Mouse (Mus musculus) hindbrain, postnatal 0 days (tissue): ENCODE results near the gene Cyp11a1. TPM values are rescaled to one million over a fixed set of nuclear protein-coding genes. Genes with fewer than 3 reads are reported as not detected.

ENCODE experiments used
- ATAC-seq: fragments of 200-750 bp; cut with Nextera tagmentation; 2 replicates; pipeline ENCODE4 v1.8.0; 2017; ENCODE audit warnings: mild to moderate bottlenecking, moderate TSS enrichment, moderate library complexity
- DNase-seq: peaks from one replicate; pipeline ENCODE4 v3.0.0-alpha.2; 2015; ENCODE audit warnings: low spot score
- H3K27ac ChIP-seq: fragments of 300-500 bp; sonication (generic); 2 replicates; pipeline ENCODE4 v1.5.1; 2014; ENCODE audit warnings: mild to moderate bottlenecking
- H3K27me3 ChIP-seq: fragments of 300-500 bp; sonication (generic); 2 replicates; pipeline ENCODE4 v1.6.1; 2014; ENCODE audit warnings: low read length, mixed read lengths; ENCODE audit not compliant: insufficient read depth
- H3K36me3 ChIP-seq: fragments of 300-500 bp; sonication (generic); 2 replicates; pipeline ENCODE4 v1.6.1; 2014; ENCODE audit warnings: low read length, mixed read lengths; ENCODE audit not compliant: insufficient read depth
- H3K4me1 ChIP-seq: fragments of 300-500 bp; sonication (generic); 2 replicates; pipeline ENCODE4 v1.6.1; 2014; ENCODE audit warnings: antibody characterized with exemption, low read length, mixed read lengths; ENCODE audit not compliant: insufficient read depth
- H3K4me2 ChIP-seq: fragments of 300-500 bp; sonication (generic); 2 replicates; pipeline ENCODE4 v1.6.1; 2014; ENCODE audit warnings: low read depth, mild to moderate bottlenecking, low read length, moderate library complexity, mixed read lengths
- H3K4me3 ChIP-seq: fragments of 300-500 bp; sonication (generic); 2 replicates; pipeline ENCODE4 v1.5.1; 2014; ENCODE audit warnings: low read length
- H3K9ac ChIP-seq: fragments of 300-500 bp; sonication (generic); replicated peaks from 2 replicates; pipeline ENCODE4 v1.6.1; 2014; ENCODE audit warnings: mild to moderate bottlenecking, low read length, moderate library complexity, mixed read lengths
- H3K9me3 ChIP-seq: fragments of 300-500 bp; sonication (generic); 2 replicates; pipeline ENCODE4 v1.6.1; 2016; ENCODE audit warnings: low read length, mixed read lengths
- CTCF ChIP-seq: IDR thresholded peaks from 2 replicates; pipeline ENCODE4 v1.5.1; 2016; ENCODE audit warnings: antibody characterized with exemption, control low read depth, low read depth
- WGBS: fragments of 180-500 bp; shearing (Covaris S2); extraction: QIAGEN DNeasy Blood & Tissue Kit; methylation state at CpG from one replicate; pipeline ENCODE4 v1.1.7; 2014; 5-methylcytosine and 5-hydroxymethylcytosine counted together
- polyA plus RNA-seq: library from polyadenylated mRNA; unstranded; fragments of >200 nt; fragmentation: Nextera tagmentation; extraction: Ambion mirVana; gene quantifications from 2 replicates; pipeline ENCODE4 v1.2.1, GENCODE M21; 2015
- total RNA-seq: library from RNA; depleted of rRNA; stranded (reverse); fragments of >200 nt; gene quantifications from 2 replicates; pipeline ENCODE4 v1.2.3, GENCODE M21; 2014

Gene Cyp11a1
- total and polyA plus RNA-seq, 2 experiments from 2014 or later: 1.2 to 4.3 TPM

DNA sequence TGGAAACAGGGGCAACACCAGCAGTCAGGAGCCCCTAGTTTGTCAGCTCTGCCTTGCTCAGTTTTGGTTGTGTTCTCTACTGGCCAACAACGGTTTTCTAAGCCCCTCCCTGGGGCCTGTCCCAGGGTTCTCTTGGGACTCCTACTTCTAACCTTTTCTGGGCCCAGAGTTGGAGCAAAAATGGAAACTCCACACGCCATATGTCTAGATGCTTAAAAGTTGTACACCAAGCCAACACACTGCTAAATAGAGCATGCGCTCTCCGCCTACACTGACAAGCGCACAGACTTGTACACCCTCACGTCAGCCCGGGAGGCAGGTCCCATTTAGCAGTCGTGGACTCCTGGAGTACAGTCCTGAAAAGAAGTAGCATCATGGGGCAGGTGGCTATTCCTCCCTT is 20.9 kb upstream of the Cyp11a1 start:
- H3K9me3 ChIP-seq: no peaks in the 10 kb centered on the region
- no peak overlapping the region for H3K27ac ChIP-seq
- TF ChIP-seq CTCF: no peak
- H3K4me2 ChIP-seq: no peak overlapping the region
- DNase-seq: no peak
- no peaks in the 10 kb centered on the region for H3K36me3 ChIP-seq
- H3K9ac ChIP-seq: no peak overlapping the region
- peaks cover 7% of the 10 kb centered on the region; the same call in 1 of the 2 replicates for H3K4me1 ChIP-seq
- no peak for ATAC-seq
- H3K4me3 ChIP-seq: no peak overlapping the region
- no peaks in the 10 kb centered on the region for H3K27me3 ChIP-seq
- WGBS: 88% methylated on average over 8 of the region's 8 CpGs

DNA sequence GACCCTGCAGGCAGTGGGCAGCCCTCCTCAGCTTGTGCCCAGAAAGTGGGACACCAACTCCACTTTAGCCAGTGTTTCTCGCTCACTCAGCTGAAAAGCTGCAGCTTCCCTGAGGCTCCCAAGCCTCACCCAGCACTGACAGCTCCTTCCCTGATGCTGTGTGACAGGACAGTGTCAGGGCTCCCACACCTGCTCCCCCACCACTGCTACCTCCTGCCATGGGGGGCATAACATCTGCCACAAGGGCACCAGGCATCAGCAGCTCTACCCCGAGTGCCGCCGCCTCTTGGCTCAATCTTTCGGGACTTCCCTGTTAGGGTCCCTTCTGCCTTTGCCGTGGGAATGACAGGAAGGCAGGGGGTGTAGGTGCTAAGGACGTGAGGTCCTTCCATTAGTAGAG is 19.9 kb upstream of the Cyp11a1 start:
- WGBS: 79% methylated on average over 7 of the region's 7 CpGs
- no peak overlapping the region for H3K27ac ChIP-seq
- no peak for DNase-seq

DNA sequence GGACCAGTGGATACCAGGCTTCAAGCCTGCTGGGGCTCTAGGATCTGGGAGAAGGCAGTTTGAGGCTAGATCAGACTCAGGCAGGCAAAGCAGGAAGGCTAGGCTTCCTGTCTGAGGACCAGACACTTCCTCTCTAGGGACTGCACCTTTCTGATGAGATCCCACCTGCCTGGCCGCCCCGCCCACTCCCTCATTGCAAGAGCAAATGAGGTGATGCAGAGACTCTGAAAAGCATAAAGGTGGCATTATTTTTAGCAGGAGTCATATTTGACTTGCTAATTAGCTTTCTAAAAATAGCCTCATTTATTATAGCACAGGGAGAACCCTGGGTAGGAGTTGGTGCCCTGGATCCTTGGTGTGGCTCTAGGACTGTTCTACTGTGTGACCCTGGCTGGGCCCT is 18.1 kb upstream of the Cyp11a1 start:
- no peak for ATAC-seq
- H3K36me3 ChIP-seq: no peaks in the 10 kb centered on the region
- H3K27me3 ChIP-seq: no peaks in the 10 kb centered on the region
- 72% methylated on average over 2 of the region's 2 CpGs for WGBS
- no peak overlapping the region for H3K4me3 ChIP-seq
- peaks cover 7% of the 10 kb centered on the region; the same call in 1 of the 2 replicates for H3K4me1 ChIP-seq
- no peak overlapping the region for H3K27ac ChIP-seq
- no peaks in the 10 kb centered on the region for H3K9me3 ChIP-seq
- no peak overlapping the region for H3K4me2 ChIP-seq
- no peak overlapping the region for H3K9ac ChIP-seq
- no peak for DNase-seq
- no peak for TF ChIP-seq CTCF

More for the DNA sequence above, 19.9 kb upstream of the Cyp11a1 start:
- Histone ChIP-seq H3K36me3 (no peaks in the 10 kb centered on the region), H3K9me3 (no peaks in the 10 kb centered on the region), H3K4me1 (peaks cover 7% of the 10 kb centered on the region; the same call in 1 of the 2 replicates), H3K4me3 (no peak overlapping the region), H3K4me2 (no peak overlapping the region), H3K27me3 (no peaks in the 10 kb centered on the region), H3K9ac (no peak overlapping the region)
- ATAC-seq: no peak
- TF ChIP-seq CTCF: no peak

DNA sequence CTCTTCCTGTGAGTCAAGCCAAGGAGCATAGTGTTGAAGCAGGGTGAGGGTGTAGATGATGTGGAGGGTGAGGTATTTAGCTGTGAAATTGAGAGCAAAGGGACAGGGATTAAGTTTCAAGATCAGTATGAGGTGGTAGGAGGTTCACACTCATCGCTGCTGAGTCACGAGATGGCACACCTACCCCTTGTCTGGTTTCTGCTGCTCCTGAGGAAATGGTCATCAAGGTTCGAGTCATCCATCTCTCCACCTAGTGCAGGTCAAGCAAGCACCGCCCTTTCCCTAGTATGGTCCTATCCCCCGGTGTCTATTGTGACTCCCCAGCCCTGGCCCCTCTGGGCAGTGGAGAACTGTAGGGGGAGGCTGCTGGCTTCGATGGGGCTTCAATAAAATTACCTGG is 16.9 kb upstream of the Cyp11a1 start:
- DNase-seq (no peak), ATAC-seq (no peak)
- Histone ChIP-seq H3K9ac (no peak overlapping the region), H3K4me3 (no peak overlapping the region), H3K9me3 (no peaks in the 10 kb centered on the region), H3K4me1 (peaks cover 7% of the 10 kb centered on the region; the same call in 1 of the 2 replicates), H3K27me3 (no peaks in the 10 kb centered on the region), H3K36me3 (no peaks in the 10 kb centered on the region), H3K4me2 (no peak overlapping the region), H3K27ac (no peak overlapping the region)
- no peak for TF ChIP-seq CTCF
- WGBS: 93% methylated on average over 6 of the region's 6 CpGs

DNA sequence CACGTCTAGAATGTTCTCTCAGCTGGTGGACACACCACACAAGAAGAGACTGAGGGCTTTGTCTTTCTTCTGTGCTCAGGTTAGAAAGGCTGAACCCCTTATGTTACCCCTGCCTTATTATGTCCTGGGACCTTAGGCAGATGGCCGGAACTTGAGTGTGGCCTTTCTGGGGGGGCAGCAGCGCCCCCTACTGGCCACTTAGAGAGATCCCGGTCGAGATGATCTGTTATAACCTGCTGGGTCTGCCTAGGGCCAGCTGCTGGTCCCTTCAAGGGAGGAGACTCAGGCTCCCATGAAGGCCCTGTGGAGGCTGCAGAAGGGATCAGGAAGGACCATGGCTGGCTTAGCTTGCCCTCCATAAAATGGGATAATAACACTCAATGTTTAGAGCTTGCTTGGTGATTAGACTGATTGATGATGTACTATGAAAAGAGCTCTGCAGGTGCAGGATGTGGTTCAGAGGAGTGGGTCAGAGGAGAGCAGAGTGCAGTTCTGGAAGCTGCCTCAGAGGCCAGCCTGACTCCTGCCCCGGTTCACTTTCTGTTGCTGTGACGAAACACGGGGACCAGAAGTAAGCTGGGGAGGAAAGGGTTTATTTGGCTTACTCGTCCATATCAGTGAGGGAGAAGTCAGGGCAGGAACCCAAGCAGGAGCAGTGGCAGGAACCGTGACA is 15.6 kb upstream of the Cyp11a1 start:
- H3K9me3 ChIP-seq: no peaks in the 10 kb centered on the region
- TF ChIP-seq CTCF: peak; percentile 71
- no peak overlapping the region for H3K9ac ChIP-seq
- H3K27ac ChIP-seq: no peak overlapping the region
- WGBS: 45% methylated on average over 10 of the region's 10 CpGs
- no peak overlapping the region for H3K4me3 ChIP-seq
- no peaks in the 10 kb centered on the region for H3K27me3 ChIP-seq
- peak; percentile 34 for DNase-seq
- ATAC-seq: no peak
- H3K4me1 ChIP-seq: peaks cover 7% of the 10 kb centered on the region; the same call in 1 of the 2 replicates
- H3K36me3 ChIP-seq: no peaks in the 10 kb centered on the region
- no peak overlapping the region for H3K4me2 ChIP-seq

DNA sequence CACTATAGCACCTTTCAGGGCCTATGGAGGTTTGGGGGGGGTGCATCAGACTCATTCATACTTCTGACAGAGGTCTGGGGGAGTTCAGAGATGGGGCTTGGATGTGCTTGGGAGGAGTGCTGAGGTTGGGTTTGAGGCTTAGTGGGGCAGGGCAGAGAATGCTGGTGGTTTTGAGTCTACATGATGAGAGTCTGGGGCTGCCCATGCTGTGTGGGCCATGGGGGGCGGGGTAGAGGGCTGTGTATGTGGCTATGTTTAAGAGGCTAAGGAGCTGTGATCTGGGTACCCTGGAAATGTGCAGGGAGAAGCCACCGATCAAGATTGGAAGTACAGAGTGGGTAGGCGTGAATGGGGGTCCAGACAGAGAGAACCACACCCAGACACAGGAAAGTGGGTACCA is 14.2 kb upstream of the Cyp11a1 start:
- Histone ChIP-seq H3K4me3 (no peak overlapping the region), H3K27me3 (no peaks in the 10 kb centered on the region), H3K27ac (no peak overlapping the region), H3K9ac (no peak overlapping the region), H3K9me3 (no peaks in the 10 kb centered on the region), H3K36me3 (no peaks in the 10 kb centered on the region), H3K4me2 (no peak overlapping the region), H3K4me1 (peaks cover 7% of the 10 kb centered on the region; the same call in 1 of the 2 replicates)
- no peak for DNase-seq
- ATAC-seq: no peak
- 74% methylated on average over 3 of the region's 3 CpGs for WGBS
- no peak for TF ChIP-seq CTCF
